Comparison of ENCODE assay signal across 7 mouse cellular contexts in genomic region chr4:126753268-126754230, GRCm38 (mm10). TPM values are rescaled to one million over a fixed set of nuclear protein-coding genes. Genes with fewer than 3 reads are reported as not detected.
DNase-seq lines count a peak whose midpoint lies in the region; ATAC-seq lines count a peak whose summit lies in the region.

TSS of gene Ncdn (minus strand) at chr4:126753438.
TSS of gene AU040320 (plus strand) at chr4:126753544.

- H3K36me3 ChIP-seq in intestine, embryonic 15.5 days = peaks cover under 1% of the 10 kb centered on the region; the same call in 1 of the 2 replicates
- H3K36me3 ChIP-seq in midbrain, embryonic 10.5 days = peaks cover 43% of the 10 kb centered on the region

- ATAC-seq in intestine, embryonic 15.5 days = peak; percentile 98

- WGBS in intestine, embryonic 15.5 days = under 1% methylated on average over 67 of the region's 71 CpGs
- WGBS in midbrain, embryonic 10.5 days = under 1% methylated on average over 70 of the region's 71 CpGs

- peaks cover 32% of the 10 kb centered on the region for H3K4me1 ChIP-seq in intestine, embryonic 15.5 days (replicated peaks)
- peaks cover 57% of the 10 kb centered on the region for H3K4me1 ChIP-seq in midbrain, embryonic 10.5 days

- intact Hi-C loops in left cerebral cortex, postnatal 25 days (cut with DNase I) = loop anchor here (2.0 to 5.0 kb wide), 3 partner anchors 39 to 551 kb away; partner anchors contain the start of gene Thrap3

- H3K9ac ChIP-seq in intestine, embryonic 15.5 days = peak within 1 kb of the TSS; percentile 78

- H3K9me3 ChIP-seq in intestine, embryonic 15.5 days = no peaks in the 10 kb centered on the region
- no peaks in the 10 kb centered on the region for H3K9me3 ChIP-seq in midbrain, embryonic 10.5 days (replicated peaks)

- DNase-seq in adrenal gland, adult (ENCODE audit: inconsistent age in 2 of 2, low spot score in 1 of 2) = peak; percentile 97 to 99
- peak; percentile 97 for DNase-seq in embryo, embryonic 10.5 days (ENCODE audit: low spot score)
- peak; percentile 96 for DNase-seq in gastrocnemius, postnatal 25 days
- DNase-seq in left cerebral cortex, postnatal 25 days (ENCODE audit: low spot score in 2 of 2) = peak; percentile 98 to 99
- DNase-seq in midbrain, embryonic 10.5 days (ENCODE audit: low spot score) = peak; percentile 99
- peak; percentile 96 for DNase-seq in right cerebral cortex, postnatal 4 days

- H3K27me3 ChIP-seq in intestine, embryonic 15.5 days (replicated peaks) = no peaks in the 10 kb centered on the region
- peaks cover 11% of the 10 kb centered on the region; the same call in 1 of the 2 replicates for H3K27me3 ChIP-seq in midbrain, embryonic 10.5 days (ENCODE audit: low read depth, poor library complexity, severe bottlenecking)

- peak within 1 kb of the TSS; percentile 98 for H3K4me2 ChIP-seq in intestine, embryonic 15.5 days (replicated peaks)

- peak within 1 kb of the TSS; percentile 98 for H3K27ac ChIP-seq in intestine, embryonic 15.5 days
- peak within 1 kb of the TSS; percentile 98 for H3K27ac ChIP-seq in midbrain, embryonic 10.5 days (replicated peaks)

- peak within 1 kb of the TSS; percentile 71 for H3K4me3 ChIP-seq in intestine, embryonic 15.5 days (replicated peaks)
- peak within 1 kb of the TSS; percentile 95 for H3K4me3 ChIP-seq in midbrain, embryonic 10.5 days

RNA-seq across cellular contexts. Expression of gene Ncdn, which starts in this region (rescaled TPM):
- total RNA-seq in gastrocnemius, postnatal 25 days (2021) = 1 to 10 TPM; 7.0 to 8.9 TPM
- 27.3 TPM in 2 replicates for polyA plus RNA-seq in intestine, embryonic 15.5 days (2015; fragmentation: Nextera tagmentation; extraction: Ambion mirVana)
- 100 to 1,000 TPM; 920 to 932 TPM for total RNA-seq in left cerebral cortex, postnatal 25 days (2021)
- 33.5 and 38.1 TPM in 2 replicates for polyA plus RNA-seq in midbrain, embryonic 10.5 days (2016; fragmentation: Nextera tagmentation; extraction: Ambion mirVana)

RNA-seq across cellular contexts. Expression of gene AU040320, which starts in this region (rescaled TPM):
- total RNA-seq in gastrocnemius, postnatal 25 days (2021) = 10 to 100 TPM; 27.4 to 29.5 TPM
- 29.3 and 30.4 TPM in 2 replicates for polyA plus RNA-seq in intestine, embryonic 15.5 days (2015; fragmentation: Nextera tagmentation; extraction: Ambion mirVana)
- total RNA-seq in left cerebral cortex, postnatal 25 days (2021) = 10 to 100 TPM; 51.5 to 65.0 TPM
- 24.4 and 27.8 TPM in 2 replicates for polyA plus RNA-seq in midbrain, embryonic 10.5 days (2016; fragmentation: Nextera tagmentation; extraction: Ambion mirVana)

Comparison
In these comparisons a context has a peak if more than half of its experiments do, and no peak if none do; other contexts are left out.
1. Peak in every context shown above with its lines: DNase-seq, ATAC-seq, H3K4me3 ChIP-seq and H3K27ac ChIP-seq.
2. RNA of gene Ncdn (total RNA-seq): 920 to 932 TPM in left cerebral cortex, postnatal 25 days; 7.0 to 8.9 TPM in gastrocnemius, postnatal 25 days; every median in the first group is over 10 times any median in the second.